Mouse (Mus musculus): ENCODE results near the gene Gm11232.

The Gm11232 gene

DNA sequence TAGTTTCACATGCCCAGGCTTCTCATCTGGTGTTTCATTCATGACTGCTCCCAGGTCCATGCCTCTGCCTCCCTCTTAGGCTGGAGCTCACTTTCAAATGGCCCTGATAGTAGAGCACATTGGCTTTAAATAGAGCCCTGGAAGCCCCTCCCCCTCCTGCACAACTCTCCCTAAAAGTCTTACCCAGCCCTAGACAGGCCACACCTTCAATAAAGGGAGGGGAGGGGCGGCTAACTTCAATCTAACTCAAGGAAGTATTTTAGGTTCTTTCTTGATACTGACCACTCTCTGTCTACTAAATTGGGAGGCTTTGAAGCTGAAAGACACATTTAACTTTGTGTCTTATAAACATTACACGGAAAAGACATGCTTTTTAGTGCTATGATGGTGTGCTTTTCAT is at the start of gene Gm11232:
TSS of gene Gm11232 (minus strand) at position 101 of the 400 bp plus-strand sequence.
- DNase-seq (ENCODE audit: low spot score), result no peak

DNA sequence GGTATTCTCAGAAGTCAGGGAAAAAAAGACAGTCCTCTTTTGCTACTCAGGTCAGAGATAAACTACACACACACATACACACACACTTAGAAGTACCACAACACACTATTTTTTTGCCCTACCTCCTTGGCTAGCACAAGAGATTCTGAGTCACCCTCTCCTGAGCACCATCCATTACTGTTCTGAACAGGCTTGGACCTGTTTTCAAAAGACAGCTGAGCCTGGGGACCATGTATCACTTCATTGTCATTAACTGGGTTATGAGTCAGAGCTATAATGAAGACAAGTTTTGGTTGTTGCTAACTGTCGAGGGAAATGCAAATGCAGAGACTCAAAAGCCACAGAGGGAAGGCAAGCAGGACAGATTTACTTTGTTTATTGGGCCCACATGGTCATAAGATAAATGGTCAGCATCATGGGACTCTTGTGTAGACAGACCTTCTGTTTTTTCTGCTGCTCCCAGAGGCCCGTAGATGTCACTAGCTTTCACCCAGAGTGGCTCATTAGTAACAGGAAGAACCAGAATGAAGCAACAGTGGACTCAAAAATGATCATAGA is 48.3 kb upstream of the Gm11232 start:
- no peak for DNase-seq (ENCODE audit: low spot score)

DNA sequence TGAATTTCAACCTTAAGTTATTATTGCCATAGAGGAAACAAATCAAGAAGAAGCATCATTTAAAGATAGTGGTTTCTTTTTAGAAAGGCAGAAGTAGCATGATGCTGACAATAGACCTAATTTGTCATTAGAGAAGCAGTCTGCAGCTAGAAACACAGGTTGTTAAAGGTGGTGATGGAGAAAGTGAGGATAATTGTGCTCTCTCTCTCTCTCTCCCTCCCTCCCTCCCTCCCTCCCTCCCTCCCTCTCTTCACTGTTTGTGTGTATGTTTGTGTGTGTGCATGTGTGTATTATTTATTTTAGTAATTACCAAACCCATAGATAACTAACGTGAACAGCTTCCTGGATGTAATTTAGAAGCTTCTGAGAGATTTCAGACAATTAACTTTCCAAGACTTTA is 7.8 kb upstream of the Gm11232 start:
- DNase-seq (ENCODE audit: low spot score), result no peak

DNA sequence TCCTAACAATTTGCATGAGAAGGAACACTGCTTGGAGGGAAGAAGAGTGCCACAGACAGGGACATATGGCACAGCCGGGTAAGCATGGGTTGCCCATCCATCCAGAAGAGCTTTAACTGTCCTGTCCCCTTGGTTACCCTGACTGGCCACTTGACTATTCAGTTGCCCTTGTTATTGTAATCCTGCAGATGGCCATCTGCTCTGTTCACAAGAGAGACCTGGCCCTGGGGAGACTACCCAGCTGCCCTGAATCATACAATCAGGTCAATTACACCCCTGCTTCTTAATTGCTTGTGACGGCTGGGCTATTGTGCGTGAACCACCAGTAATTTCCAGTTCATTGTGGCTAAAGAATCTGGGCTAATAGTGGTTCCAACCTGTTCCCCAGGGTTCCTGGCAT is 7.3 kb upstream of the Gm11232 start:
- DNase-seq (ENCODE audit: low spot score), result no peak

DNA sequence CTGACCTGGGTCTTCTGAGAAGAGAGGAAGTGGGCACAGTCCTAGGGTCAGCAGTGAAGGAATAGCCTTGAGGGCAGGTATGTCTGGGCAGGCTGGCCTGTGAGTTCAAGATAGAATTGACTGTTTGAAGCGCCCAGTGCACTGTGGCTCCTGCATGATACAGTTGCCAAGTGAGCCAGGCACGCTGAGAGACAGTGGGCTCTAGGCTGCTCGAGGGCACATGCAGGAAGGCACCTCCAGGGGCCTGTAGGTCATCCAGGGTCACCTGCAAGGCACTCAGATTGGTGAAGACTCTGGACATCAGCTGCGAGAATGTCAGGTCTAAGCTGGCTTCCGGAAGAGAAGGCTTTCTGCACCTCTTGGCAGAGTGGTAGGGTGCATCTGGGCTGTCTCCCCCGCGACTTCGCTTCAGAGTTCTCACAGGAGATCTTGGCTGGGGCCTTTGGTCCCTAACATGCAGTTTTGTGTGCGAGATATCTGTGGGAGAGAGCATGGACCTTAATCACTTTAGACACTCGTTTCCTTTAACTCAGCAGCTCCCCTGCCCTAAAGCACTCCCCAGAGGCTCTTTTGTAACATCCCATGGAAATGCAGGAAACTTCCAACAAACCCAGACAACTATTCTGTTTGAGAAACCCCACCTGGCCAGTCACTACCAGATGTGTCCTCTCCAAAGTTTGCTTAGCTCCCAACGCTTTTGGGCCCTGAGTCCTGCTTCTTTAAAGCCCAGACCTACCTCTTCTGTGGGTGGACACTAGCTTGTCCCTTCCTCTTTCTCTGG is 1.1 kb downstream of the Gm11232 start:
- DNase-seq (ENCODE audit: low spot score), result no peak

DNA sequence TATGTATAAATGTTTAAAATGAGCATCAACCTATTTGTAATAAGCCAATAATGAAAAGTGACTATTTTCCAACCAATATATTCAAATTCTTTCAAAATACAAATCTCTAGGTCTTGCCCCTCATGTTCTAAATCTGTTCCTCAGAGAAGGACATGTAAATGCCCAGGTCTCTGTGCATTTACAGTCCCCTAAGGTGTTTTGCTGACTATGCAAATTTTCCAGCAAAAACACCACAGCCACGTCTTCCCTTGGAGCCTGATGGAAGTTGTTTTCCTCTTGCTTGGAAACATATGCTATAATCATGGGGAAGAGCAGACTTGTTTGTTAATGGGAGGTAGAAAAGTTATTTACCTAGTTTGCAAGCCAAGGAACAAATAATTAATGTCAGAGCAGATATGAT is 12.0 kb downstream of the Gm11232 start:
- DNase-seq (ENCODE audit: low spot score), result no peak

DNA sequence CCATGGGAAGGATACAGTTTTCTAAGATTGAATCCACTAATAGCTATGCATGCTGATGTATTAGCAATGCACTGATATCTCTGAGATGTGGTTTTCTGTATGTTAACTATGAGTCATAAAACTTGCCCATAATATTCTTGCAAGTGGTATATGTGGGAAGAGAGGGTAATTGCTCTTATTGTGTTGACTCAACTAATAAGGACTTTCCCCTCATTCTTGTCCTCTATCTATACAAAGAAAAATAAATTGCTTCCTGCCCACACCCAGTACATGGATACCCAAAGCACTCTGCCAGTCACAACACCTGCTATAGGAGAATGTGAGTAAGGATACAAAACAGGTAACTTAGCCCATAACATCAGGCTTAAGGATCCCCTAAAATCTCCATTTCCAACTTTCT is 21.2 kb downstream of the Gm11232 start:
- no peak for DNase-seq (ENCODE audit: low spot score)

DNA sequence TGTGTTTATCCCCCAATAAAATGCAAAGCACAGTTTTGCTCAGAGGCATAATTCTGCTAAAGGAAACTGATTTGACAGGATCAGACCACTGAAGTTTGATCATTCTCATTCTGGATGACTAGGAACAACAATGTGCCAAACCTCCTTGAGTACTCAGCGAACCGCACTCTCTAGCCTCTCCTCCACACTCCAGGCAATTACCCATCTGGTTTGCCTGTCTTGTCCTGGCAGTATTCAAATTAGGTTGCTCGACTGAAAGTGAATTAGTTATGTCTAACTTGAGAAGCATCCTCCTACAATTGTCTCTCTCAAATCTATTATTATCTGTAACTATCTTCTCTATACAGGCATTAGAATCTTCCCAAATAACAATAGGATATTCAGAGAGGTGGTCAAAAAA is 22.5 kb downstream of the Gm11232 start:
- no peak for DNase-seq (ENCODE audit: low spot score)

DNA sequence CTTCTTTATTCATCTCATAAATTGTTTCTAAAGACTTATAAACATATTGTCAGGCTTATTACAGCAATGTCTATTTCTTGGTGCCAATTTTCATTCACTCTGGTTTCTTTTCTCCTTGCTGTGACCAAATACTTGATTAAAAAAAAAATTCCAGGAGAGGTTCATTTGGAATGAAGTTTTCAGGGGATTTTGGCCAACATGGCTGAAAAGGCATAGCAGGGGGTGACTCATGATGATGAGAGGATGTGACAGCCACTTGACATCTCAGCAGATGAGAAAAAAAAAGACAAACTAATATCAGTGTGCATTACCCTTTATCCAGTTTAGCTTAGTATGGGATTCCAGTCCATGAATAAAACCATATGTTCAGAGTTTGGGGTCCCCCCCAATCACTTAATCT is 28.4 kb downstream of the Gm11232 start:
- no peak for DNase-seq (ENCODE audit: low spot score)

DNA sequence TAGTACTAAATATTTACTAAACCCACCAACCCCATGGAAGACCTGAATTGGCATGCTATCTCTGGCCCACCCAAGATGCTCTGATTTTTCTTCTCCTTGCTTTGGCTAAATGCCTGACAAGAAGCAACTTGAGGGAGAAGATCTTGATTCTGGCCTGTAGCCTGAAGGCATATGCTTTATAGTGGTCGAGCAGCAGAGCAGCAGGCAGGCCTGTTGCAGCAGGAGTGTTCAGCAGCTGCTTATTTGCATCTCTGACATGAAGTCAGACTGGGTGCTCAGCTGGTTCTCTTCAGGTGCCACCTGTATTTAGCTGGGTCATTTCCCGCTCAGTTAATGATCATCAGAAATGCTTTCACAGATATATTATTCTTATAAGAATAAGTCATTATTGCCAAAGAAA is 30.2 kb downstream of the Gm11232 start:
- DNase-seq (ENCODE audit: low spot score), result no peak

DNA sequence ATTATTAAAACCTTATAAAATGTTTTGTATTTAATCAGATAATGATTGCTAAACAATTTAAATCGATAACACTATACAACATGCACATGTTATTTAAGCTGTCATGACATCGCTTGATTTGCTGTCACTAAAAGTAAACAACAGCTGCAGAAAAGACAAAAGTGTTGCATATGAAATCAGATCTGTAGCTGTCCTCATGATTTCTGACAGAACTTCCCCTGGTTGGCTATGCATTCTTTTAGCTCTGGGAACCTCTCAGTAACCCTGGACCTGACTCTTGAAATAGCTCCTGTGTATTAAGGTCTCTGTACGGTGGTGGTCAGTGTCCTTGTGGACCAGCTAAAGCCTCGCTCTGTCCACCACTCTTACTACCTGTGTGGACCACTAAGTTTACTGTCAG is 30.7 kb downstream of the Gm11232 start:
- DNase-seq (ENCODE audit: low spot score), result no peak

DNA sequence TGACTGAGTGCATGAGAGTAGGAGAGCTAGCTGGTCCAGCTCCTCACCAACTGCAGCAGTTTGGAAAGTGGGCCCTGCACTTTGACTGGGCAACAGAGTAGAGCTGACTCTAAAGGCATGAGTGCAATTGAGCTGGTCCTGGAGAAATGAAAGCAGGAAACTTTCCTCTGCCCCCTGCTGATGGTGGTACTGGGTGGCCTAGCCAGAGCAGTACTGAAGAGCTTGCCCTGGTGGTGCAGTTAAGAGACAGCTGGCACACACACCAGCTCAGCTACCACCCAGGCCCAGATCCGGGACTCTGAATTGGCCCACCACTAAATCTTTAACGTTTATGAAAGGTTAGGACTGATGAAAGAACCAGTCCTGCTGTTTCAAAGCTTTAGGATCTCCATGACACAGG is 31.9 kb downstream of the Gm11232 start:
- no peak for DNase-seq (ENCODE audit: low spot score)

Data from T-cell, adult 2 months (primary cell).